Mouse (Mus musculus) embryo, embryonic 10.5 days (tissue): Measurements from ENCODE around the gene Notum.

Experiments used
- DNase-seq: peaks from one replicate; pipeline ENCODE4 v3.0.0-alpha.2; 2015; ENCODE audit warnings: low spot score

Gene Notum

DNA sequence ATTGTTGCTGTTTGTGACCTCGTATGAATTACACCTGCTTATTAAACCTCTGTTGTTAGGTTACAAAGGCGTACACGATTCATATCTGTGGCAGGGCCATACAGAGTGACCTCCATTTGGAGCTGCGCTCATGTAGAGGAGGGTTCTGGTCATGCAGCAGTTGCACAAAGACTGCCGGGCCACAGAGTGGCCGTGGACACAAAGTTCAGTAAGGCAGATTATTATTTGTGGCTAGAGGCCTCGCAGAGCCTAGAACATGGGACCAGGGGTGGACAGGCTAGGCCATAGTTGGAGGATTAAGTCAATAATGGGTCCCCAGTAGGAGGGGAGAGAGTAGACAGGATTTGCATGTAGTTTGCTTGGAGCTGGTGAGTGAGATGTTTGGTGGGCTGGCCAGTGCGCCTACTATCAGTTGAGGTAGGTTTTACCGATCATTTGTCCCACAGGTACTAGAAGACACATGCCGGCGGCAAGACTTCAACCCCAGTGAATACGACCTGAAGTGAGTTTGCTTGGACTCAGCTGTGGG is 12.7 kb upstream of the Notum start:
- DNase-seq = no peak

DNA sequence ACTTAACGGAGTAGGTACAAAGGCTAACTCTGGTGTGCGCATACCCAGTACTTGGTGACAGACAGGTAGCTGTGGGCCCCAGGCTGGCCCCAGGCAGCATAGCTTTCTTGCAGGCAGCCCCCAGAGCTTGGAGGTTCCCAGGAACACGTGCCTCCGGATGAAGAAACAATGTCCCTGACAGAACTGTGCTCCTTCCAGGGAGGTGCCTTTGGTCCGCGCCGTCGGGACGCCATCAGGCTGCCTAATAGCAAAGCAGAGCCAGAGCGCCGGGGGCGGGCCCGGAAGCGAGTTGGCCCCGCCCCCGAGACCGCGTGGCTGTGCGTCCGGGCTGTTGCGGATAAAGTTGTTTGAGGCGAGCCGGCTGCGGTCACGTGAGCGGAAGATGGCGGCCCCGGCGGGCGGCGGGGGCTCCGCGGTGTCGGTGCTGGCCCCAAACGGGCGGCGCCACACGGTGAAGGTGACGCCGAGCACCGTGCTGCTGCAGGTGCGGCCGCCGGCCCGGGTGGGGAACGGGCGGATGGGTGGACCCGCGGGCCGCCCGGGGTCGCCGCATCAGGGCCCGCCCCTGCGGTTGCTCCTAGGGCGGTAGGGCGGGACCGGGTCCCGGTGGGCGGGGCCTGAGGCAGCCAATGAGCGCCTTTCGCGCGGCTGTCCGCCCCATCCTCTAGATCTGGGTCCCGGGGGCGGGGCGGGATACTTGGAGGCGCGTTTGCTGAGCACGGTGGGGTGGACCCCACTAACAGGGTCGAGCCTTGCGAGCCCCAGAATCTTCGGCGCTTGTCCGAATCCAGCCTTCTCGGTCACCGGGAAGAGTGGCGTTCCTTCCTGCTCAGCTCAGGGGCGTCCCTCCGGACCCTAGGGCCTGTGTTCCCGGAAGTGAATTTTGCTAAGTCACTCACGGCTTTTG is 12.0 kb upstream of the Notum start, which contains the start of gene Aspscr1:
Gene Aspscr1 (plus strand): TSS at position 287 of the 907 bp plus-strand sequence.
- peak; percentile 97 for DNase-seq

DNA sequence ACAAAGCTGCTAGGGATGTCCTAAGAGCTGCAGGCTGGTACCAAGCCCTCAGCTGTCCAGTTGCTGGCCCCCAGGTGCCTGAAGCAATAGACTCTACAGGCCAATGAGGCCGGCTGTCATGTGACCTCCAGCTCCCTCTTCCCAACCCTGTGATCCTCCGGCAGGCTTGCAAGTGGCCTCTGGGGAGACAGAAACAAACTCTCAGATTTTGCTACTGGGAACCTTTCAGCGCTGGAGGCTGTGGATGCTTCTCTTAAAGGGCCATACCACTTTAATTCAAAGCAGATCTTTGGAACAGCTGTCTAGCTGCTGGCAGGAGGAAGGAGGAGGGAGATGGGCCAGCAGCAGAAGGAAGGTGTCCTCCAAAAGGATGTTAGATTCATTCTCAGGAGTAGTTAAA is 5.6 kb upstream of the Notum start:
- peak; percentile 56 for DNase-seq

GRCm38 (mm10) chr11:120665406-120665805 is 4.4 kb upstream of the Notum start:
- no peak for DNase-seq

- no peak for DNase-seq
Measured at GRCm38 (mm10) chr11:120663714-120664113, 2.7 kb upstream of the Notum start.

DNA sequence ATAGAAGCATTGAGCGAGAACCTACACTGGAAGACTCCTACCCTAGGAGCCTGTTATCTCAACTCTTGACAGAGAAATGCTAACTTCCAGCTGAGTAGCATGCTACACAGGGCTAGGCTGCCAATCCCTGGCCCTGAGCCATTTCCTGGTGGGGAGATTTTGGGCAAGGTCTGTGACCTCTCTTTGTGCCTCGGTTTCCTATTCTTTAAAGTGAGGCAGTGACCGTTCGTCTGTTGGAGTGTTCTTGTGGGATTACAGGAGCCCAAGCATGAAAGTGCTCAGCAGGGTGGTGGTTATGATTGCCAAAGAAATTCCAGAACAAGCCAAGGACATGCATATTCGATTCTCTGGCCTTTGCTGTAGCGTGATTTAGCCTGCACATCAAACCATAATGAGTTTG is 1.8 kb upstream of the Notum start:
- DNase-seq = no peak

GRCm38 (mm10) chr11:120660301-120661075 is 487 bp downstream of the Notum start:
- DNase-seq = peak; percentile 71

DNA sequence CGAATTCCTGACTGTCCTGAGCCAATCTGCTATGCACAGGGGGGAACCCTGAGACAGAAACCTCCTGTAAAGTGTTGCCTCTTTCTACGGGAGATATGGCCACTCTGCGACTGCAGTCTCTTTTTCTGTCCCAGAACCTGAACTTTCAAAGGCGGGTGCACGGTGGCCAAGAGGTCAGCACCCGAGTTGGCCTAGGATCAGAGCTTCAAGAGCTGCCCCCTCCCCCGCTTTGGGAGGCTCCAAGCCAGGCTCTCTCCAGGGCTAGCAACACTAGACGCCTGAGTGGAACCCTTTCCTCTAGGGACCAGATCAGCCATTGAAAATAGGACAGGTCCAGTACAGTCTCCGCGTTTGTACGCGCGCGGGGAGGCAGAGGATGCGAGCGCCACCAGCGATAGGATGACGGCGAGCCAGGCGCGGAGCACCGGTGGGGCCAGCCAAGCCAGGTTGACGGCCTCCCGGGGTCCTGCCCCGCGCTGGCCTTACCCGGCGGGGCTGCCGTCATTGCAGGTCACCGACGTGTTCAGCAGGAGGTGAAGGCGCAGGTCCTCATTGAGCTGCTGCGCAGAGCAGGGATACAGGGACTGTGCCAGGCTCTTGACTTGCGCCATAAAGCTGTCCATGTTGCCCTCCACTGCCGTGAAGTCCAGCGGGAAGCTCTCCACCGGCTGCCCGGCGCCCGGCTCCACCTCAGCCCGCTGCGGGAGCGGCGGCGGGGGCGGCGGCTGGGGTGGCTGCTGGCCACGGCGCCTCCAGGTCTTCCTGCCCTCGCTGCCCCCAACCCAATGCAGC is 1.3 kb downstream of the Notum start:
- peak; percentile 22 for DNase-seq

DNA sequence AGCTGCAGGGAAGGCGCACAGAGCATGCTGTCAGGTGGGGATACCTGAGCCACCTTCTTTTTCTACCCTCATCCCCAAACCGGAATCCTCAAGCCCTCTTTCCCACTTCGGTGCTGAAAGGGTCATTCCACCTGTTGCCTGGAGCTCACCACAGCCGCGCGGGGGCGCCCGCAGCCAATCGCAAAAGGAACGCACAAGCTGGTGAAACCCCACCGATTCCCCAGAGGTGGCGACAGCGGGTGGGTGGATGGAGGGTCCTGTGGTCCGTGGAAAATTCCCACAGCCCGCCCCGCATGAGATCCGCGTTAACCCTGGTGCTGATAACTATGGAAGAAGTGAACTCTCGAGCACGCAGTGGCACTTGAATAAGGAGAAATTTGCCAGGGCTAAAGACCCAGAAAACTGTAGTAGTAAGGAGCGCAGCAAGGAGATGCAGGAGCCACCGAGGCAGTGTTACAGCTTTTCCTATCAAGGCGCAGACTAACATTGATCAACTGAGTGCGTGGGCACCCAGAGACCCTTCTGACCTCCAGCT is 2.0 kb downstream of the Notum start:
- peak; percentile 84 for DNase-seq

DNA sequence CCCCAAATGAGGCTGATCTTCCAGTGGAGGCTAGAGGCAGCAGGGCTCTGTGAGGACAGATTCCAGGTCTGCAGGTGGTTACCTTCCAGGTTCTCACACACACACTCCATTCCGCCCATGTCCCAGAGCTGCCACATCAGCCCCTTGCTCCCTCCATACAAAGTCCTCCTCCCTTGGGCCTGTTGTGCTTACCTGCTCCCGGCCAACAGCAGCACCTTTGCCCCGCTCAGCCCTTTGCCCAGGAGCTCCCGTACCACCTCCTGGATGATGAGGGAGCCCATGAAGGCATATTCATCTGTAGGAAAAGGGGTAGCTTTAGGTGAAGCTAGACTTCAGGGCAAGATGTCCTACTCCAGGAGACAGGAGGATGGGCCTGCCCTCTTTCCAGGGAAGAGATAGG is 3.7 kb downstream of the Notum start:
- DNase-seq = no peak

- DNase-seq = no peak
Measured at GRCm38 (mm10) chr11:120654741-120655140, 6.2 kb downstream of the Notum start.

DNA sequence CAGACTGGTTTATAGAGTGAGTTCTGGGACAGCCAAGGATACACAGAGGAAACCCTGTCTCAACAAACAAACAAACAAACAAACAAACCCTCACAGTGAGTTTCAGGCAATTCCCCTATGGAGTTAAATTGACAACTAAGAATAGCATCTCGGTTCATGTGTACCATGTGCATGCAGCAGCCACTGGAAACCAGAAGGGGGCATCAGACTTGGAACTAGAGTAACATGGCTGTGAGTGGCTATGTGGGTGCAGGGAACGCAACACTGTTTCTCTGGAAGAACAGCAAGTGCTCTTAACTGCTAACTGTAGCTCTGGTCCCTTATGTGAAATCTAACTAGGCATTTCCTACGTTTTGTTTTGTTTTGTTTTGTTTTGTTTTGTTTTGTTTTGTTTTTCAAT is 9.1 kb downstream of the Notum start:
- no peak for DNase-seq

GRCm38 (mm10) chr11:120648001-120648476 is 12.9 kb downstream of the Notum start, which contains the start of gene Myadml2:
Gene Myadml2, minus strand, starts transcription at chr11:120648158.
- DNase-seq = peak; percentile 61

GRCm38 (mm10) chr11:120647047-120647830 is 13.7 kb downstream of the Notum start:
- DNase-seq = no peak

GRCm38 (mm10) chr11:120643601-120643987 is 17.4 kb downstream of the Notum start, which contains the start of gene Pycr1:
Gene Pycr1, minus strand, starts transcription at chr11:120643769.
- peak; percentile 96 for DNase-seq

DNA sequence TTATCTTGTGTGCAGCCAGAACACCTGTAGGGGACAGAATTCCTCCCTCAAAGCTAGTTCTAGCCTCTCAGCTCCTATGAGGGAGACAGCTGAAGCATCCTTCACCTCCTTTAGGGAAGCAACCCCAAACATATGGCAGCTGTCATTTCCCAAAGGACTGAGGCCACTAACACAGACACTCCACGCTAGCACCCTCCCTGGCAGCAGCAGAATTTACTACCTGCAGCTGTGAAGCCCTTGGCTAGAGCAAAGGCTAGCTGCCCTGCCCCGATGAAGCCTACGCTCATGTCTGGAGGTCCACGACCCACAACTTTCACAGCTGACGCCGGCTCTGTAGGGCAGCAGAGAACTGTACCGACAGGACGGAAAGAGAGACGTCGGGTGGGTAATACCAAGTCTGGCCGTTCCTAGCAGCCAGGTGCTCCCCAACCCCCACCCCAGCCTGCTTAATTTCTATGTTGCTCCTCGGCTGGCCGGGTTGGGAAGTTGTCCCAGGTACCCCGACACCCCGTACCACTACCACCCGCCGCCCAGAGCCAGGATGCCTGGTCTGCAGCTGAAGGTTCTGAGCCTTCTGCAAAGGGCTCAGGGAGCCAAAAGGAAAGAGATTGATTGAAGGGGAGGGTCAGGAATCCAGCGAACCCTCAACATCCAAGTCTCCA is 17.9 kb downstream of the Notum start:
- DNase-seq = no peak

GRCm38 (mm10) chr11:120641869-120642268 is 19.1 kb downstream of the Notum start:
- no peak for DNase-seq

GRCm38 (mm10) chr11:120641255-120641654 is 19.7 kb downstream of the Notum start:
- no peak for DNase-seq

DNA sequence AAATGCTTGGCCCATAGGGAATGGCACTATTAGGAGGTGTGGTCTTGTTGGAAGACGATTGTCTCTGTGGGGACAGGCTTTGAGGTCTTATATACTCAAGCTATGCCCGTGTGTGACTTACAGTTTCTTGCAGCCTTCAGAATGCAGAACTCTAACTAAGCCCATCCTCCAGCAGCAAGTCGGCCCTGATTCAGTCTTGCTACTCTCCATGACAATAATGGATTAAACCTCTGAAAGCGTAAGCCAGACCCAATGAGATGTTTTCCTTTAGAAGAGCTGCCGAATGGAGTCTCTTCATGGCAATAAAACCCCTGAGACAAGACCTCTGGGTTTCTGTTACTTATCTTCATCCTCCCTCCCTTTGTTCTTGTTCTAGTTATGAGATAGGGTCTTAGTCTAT is 26.2 kb downstream of the Notum start:
- no peak for DNase-seq
